Mouse (Mus musculus): ENCODE data around the gene Pof1b.
A peak's percentile ranks its signal among the peaks of the same experiment; 100 is the strongest.

Gene Pof1b

DNA sequence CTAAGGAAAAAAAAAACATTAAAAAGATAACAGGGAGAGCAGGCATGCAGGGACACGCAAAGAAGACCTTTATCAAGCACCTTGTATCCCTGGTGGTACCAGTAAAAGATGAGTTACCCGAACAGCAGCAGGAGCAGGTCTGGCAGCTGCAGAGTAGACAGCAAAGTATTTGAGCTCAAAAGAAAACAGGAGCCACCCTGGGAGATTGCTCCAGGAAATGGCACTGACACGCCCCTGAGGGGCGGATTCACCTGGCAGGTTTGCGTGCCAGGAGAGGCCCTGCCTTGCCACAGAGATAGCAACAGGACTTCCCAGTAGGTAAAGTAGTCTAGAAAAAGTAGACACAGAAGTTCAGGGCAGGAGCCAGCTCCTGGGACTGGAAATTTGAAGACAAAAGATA, at the start of gene Pof1b:
Gene Pof1b, minus strand, starts transcription at position 144 of the 400 bp plus-strand sequence.
- DNase-seq: no peak

DNA sequence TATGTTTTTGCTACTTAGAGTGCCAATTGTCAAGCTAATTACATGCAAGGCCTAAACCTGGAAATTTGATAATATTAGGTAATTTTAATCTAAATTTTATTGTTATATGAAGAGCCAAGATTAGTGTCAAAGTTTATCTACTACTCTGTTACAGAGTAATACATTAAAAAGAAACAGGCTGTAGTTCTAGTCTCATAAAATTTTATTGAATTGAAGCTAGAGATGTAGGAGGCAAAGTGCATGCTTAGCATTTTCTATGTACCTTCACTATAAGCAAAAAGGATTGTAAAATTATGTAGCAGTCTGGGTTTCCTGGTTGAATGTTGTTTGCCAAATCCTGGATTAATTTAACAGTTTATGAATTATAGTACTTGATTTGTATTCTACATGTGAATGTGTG, 18.1 kb upstream of the Pof1b start:
- no peak for DNase-seq

DNA sequence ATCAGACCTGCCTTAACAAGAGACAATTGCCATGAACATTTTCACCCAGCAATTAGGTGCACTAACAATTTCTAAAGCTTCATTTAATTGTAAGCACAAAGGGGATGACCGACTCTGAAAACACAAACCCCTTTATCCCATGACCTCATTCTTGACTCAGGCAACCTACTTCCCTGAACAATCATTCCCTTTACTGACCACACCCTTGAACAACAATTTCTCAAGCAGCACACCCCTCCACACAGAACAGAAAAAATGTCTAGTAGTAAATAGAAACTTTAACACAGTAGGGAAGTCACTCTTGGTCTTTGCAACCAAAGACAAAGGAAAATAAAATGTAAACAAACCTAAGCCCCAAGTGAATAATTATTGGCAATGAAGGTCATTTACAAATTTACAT, 4.1 kb downstream of the Pof1b start:
- no peak for DNase-seq

DNA sequence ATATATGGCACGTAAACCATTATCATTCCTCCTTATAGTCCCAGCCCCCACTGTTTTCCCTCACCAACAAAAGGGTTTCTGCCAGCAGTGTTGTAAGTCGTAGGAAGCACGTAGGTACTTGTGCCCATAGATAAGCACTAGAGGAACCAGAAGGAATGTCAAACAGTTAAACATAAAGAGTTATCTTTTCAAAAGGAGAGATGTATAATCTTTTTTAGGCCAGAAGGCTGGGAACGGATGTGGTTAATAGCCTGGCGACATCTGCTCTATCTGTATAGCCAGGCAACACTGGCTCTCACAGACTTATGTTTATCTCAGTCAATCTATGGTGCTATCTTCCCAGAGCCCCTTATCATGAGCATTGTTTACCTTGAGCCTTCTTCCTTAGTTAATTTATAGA, 17.8 kb downstream of the Pof1b start:
- DNase-seq: no peak

DNA sequence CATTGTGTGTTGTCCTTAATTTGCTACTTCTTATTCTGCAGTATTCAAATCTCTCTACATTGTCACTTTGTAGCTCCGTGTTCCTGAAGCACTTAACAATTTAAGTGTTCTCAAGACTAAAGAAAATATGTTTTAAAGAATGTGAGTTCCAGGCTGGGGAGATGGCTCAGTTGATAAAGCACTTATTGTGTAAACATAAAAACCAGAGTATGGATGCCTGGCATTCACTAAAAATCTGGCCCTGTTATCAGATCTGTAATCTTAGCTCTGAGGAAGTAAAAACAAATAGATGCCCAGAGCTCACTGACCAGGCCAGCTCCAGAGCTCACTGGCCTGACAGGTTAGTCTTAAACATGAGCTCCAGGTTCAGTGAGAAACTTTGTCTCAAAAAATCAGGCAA, 22.9 kb downstream of the Pof1b start:
- DNase-seq: no peak

DNA sequence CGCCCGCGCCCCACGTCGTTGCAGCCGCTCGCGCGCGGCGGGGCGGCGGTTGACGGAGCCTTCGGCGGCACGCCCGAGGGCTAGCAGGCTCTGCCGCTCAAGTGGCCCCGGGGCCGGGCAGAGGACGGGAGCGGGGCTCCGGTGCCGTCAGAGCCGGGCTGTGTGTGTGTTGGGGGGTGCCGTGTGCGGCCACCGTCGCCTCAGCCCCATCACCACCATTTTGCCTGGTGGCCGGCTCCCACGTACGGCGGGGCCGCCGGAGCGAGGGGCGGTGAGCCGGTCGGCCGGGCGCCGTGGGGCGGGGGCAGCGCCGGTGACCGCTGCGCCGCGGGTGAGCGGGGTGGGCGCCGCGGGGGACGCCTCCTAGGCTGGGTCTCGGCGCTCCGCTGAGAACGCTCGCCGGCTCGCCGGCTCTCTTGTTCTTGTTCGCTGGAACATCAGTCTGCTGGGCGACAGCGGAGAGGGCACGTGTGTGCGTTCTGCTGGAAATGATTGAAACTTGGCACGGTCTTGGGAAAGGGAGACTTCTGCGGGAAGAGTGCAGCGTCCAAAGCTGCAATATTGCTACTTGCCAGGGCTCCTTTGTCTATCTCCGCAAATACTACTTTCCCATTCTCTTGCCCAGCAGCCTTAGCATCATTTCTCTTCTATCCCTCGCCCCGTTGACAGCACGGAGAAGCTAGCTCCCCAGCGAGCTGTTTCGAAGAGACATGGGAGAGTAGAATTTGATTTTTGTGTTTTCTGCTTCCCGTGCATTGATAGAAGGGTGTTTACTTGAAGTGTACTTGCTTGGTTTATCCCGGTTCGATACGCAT, 96.9 kb downstream of the Pof1b start:
- peak; percentile 1 to 9 for DNase-seq

DNA sequence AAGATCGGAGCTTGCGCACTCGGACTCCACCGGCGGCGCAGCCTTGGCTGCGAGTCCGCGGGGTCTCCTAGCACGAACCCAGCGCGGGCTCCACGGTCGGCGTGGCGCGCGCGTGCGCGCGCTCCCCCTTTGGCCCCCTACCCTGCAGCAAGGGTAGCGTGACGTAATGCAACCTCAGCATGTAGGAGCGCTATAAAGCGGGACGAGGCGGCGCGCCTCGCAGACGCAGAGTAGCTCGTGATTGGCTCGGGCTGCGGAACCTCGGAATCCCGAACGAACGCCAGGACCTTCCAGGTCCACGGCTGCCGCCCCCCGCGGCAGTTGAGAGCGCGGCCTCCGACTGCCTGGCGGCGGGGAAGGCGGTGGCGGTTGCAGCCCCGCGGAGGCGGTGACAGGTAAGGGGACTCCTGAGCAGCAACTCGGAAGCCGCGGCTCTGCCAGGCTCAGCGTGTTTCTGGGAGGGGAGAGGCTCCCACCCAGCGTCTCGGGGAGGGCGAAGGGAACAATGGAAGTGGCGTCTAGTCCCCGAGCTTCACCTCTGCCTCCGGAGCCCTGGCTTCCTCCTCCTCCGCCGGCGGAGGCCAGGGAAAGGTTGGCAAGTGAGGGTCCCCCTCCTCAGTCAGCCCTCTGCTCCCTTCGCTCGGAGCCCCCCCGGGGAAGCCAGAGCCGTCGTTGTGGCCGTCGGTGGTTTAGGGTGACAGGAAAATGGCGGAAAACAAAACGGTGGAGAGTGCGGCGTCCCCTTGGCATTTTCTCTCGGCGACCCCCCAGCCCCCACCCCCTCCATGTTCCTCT, 97.7 kb downstream of the Pof1b start, which contains the start of gene Zfp711:
Gene Zfp711, plus strand, starts transcription at position 16 of the 795 bp plus-strand sequence.
- DNase-seq: peak; percentile 2 to 15

Data from kidney, adult 8-10 months (tissue).